Mouse (Mus musculus) natural killer cell, adult 2 months (primary cell): Measurements from ENCODE around the gene Kpna7.
"Not testable (repeated sequence)": the region's sequence is repeated elsewhere in the genome, so short reads cannot be mapped to it uniquely, and the experiment has no call there.

Experiments used
- DNase-seq, 2 experiments: peaks; one replicate each; pipeline ENCODE4 v3.0.0; 2022; ENCODE audit warnings: low spot score in 2 of 2

Kpna7 gene

DNA sequence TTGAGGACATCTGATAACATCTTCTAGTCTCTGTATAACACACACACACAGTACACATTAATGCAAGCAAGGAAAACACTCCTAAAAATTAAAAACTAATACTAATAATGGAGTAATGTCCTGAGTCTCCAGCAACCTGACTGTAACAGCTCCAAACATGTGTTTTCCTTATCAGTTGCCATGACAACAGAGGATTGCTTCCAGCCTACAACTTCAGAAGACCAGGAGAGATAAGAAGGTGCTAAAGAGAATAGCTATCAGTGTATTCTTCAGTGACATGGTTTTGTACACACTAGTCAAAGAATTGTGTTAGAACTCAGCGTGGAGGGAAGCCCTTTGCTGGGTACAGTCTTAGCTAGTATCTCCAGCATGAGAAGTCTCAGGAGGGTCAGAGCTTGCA, 63.1 kb downstream of the Kpna7 start:
- not testable (repeated sequence) for DNase-seq

DNA sequence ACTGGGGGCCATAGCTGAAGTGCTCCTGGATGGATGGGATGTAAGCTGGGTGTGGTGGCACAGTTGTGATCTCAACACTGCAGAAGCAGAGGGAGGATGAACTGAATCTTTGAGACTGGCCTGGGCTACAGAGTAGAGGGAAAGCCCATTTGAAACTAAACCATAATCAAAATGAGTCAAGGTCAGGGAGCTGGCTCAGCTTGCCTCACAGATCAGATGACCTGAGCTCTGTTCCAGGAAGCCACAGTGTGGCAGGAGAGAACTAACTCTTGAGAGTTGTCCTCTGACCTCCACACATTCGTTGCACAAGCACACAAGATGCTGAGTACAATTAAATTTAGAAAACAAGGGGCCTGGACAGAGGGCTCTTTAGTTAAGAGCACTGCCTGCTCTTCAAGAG, 63.6 kb downstream of the Kpna7 start:
- not testable (repeated sequence) for DNase-seq

DNA sequence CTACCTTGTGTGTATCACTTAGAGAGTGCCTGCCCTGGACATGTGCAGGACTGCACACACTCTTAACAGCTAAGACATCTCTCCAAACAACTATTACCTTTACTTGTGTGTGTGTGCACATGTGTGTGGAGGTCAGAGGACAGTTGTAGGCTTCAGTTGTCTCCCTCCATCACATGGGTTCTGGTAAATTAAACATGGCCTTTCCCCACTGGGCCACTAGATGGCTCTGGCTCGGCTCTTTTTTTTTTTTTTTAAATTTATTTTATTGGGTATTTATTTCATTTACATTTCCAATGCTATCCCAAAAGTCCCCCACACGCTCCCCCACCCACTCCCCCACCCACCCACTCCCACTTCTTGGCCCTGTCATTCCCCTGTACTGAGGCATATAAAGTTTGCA, 67.1 kb downstream of the Kpna7 start:
- not testable (repeated sequence) for DNase-seq

DNA sequence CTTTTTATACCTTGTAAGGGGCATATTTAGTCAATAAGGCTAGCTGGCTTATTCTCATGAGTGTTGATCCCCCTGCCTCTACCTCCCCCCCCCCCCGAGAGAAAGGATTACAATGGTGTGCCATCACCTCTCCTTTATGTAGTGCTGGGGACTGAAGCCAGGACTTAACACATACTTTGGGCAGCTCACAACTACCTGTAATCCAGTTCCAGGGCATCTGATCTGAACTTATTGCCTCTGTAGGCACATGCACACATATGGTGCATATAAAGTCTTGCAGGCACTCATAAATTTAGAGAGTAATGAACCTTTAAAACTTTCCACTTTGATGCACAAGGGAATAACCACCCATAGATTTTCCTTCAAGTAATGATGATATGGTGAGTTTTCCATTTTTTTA, 69.6 kb downstream of the Kpna7 start:
- no peak for DNase-seq

DNA sequence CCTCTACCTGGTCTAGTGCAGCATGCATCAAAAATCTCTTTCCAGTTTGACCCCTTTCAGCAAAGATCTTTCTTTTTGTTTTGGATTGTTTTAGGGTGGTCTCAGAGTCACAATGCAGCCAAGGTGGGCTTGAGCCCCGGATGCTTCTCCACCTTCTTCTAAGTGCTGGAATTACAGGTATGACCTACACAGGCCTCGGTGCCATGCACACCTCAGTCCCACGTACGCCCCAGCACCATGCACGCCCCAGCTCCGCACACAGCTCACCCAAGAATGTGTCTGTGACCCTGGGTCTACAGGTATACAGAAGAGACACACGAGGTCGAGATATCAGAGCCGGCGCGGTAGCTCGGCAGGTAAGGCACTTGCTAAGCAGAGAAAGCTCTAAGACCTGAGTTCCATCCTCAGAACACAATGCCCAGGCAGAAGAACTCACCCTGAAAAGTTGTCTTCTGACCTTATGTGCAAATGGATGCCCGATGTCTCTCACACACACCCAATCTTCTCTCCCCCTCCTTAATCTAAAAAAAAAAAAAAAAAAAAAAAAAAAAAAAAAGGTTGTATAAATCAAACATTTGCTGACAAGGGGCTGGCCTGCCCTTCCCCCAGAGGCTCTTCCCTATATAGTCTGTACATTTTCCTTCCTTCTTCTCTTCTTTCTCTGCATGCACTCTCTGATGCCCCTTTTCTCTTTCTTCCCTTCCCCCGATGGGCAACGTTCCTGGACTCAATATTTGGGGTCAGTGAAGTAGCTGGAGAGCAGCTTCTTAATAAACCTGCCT, 74.8 kb downstream of the Kpna7 start:
- no peak for DNase-seq

DNA sequence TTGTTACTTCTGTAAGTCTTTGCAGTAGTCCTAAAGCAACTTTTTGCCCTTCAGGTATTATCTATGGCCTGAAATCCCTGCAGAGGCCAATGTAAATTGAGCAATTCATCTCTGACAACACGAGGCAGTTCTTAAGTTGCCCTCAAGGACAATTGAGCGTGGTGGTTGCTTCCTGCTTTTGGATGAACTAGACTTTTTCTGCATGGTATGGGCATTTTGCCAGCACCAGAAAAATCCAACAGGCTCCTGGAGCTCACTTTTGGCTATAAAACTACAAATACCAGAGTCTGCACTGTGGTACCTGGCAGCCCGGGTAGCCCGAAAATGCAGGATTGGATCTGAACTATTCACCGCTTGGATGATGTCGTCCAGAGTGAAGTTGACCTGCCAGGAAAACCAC, 78.2 kb downstream of the Kpna7 start:
- DNase-seq, result no peak

DNA sequence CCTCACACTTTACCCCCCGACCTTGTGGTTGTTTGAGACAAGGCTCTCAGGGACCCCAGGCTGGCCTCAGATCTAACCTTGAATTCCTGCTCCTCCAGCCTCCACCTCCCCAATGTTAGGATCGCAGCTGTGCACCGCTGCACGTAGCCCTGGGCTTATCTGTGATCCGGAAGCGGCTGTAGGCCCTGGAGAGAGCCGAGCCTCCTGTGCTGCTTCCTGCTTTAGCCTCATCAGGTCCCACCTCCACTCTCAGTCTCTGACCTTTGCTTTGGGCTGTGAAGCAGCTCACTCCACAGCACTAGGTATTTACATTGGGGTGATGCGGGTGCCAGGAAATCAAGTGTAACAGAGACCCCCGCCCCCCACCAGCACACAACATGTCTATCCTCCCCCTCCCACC, 79.3 kb downstream of the Kpna7 start:
- no peak for DNase-seq

DNA sequence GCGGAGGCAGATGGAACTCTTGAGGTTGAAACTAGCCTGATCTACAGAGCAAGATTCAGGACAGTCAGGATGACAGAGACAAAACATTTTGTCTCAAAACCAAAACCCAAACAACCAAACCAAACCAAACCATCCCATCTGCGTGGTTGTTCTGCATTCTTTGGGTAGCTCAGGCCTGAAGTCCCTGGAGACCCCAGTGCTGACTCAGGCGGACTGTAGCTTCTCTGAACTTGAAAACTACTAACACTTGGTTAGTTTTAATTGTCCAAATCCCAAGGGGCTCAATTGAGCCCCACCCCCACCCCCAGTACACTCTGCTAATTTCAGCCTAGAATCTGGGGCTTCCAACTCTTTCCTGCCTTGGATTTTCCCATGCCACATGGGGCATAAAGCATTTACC, 80.5 kb downstream of the Kpna7 start:
- DNase-seq, result no peak

DNA sequence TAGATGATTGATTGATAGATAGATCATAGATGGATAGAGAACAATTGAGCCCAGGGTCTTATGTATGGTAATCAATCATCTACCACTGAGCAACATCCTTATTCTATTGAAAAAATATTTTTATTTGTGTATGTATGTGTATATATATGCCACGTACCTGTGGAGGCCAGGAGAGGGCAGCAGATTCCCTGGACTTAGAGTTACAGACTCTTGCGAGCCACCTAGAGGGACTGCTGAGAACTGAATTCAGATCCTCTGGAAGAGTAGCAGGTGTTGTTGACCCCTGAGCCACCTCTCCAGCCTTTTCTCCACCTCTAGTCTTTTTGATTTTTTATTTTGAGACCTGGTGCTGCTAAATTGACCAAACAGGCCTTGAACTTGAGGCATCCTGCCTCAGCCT, 85.3 kb downstream of the Kpna7 start:
- no peak for DNase-seq

DNA sequence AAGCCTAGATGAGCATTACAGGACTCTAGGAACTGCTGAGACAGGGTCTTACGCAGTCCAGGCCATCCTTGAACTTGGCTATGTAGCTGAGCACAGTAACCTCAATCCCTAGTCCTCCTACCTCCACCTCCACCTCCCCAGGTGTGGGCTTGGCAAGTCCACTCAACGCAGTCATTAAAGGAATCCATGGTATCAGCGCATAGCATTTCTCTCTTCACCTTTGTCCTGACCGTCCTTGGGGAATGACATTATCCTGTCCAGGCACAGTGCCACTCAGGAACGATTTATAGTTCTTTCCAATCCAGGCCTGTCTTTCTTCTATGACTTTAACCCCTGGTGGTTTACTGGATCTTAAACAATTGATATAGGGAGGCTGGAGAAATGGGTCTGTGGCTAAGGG, 93.3 kb downstream of the Kpna7 start:
- DNase-seq, result no peak

DNA sequence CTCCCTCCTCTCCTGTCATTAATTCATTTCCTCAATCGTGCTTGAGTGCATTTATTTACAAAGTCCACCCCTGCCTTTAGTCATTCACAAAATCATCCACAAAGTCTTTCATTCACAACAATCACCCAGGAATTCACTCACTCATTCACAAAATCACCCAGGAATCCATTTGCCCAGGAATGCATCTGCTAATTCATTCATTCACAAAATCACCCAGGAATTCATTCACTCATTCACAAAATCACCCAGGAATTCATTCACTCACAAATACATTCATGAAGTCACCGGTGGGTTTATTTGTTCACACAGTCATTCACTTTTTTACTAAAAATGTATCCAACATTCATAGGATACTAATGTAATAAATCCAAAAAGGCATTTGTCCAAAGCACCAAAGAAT, 93.8 kb downstream of the Kpna7 start:
- DNase-seq, result no peak

DNA sequence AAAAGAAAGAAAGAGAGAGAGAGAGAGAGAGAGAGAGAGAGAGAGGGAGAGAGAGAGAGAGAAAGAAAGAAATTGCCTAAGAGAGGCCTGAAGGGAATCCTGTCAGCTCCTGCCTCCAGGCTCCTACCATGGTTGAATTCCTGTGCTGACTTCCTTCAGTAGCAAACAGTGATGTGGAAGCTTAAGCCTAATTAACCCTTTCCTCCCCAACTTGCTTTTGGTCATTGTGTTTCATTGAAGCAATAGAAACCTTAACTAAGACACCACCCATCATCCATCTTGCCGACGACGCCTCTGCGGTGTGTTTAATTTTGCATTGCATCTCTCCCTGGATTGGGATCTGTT, 94.8 kb downstream of the Kpna7 start:
- DNase-seq, result no peak

DNA sequence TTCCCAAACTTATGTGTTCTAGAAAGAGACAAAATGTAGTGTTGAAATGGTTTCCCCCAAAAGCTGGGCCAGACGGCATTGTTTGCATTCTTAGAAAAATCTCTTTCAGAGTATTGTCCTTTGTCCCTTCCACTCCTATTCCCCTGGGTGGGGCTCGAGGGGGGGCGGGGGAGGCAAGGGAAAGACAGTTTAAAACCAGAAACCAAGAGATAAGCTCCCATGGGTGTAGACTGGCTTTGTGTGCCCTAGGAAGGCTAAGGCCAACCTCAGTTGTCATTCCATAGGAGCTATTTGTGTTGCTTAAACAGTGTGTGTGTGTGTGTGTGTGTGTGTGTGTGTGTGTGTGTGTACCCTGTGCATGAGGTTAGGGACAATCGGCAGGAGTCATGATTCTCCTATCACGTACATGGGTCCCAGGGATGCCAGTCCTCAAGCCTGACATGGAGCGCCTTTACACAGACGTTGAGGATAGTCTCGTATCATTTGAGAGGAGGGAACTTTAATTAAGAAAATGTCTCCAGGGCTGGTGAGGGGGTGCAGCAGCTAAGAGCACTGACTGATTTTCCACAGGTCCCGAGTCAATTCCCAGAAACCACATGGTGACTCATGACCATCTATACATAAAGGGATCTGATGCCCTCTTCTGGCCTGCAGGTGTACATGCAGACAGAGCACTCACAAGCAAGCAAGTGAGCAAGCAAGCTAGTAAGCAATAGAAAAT, 95.3 kb downstream of the Kpna7 start:
- DNase-seq, result no peak

DNA sequence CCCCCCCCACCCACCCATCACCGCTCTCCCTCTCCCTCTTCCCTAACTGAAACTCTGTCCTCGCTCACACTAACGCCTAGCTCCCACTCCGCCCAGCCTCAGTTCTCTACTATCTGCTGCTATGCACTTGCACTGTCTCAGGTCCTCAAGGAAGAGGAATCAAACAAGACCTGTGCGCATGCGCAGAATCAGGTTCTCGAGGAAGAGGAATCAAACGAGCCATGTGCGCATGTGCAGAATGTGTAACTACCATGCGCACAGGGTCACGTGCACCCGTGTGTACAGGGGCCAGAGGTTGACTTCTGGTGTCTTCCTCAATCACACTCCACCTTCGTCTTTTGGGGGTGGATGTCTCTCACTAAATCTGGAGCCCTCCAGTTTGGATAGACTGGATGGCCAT, 96.3 kb downstream of the Kpna7 start:
- DNase-seq, result no peak

DNA sequence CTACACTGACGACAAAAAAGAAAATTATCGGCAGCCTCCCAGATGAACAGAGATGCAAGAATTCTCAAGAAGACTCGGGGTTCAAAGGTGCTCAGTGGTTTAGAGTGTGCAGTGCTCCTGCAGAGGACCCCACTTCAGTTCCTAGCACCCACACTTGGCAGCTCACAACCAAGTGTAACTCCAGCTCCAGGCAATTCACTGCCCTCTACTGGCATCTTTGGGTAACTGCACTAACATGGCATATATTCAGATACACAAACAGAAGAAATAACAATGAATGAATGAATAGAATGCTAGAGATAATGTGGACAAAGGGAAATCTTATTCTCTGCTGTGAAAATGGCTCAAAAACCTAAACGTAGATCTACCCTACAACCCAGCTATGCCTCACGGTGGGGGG, 99.0 kb downstream of the Kpna7 start:
- DNase-seq, result no peak

DNA sequence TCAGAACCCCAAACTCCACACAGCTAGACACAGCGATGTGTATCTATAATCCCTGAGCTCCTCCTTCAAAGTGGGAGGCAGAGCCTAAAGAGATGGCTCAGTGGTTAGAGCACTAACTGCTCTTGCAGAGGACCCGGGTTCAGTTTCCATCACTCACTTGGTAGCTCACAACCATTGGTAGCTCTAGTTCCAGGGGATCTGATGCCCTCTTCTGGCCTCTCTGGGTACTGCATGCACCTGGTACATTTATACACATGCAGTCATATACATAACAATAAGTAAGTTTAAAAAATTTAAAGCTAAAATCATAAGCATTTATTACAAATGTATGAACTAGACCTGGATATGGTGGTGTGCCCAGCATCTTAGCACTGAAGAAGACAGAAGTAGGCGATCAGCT, 100.6 kb downstream of the Kpna7 start:
- DNase-seq, result no peak

DNA sequence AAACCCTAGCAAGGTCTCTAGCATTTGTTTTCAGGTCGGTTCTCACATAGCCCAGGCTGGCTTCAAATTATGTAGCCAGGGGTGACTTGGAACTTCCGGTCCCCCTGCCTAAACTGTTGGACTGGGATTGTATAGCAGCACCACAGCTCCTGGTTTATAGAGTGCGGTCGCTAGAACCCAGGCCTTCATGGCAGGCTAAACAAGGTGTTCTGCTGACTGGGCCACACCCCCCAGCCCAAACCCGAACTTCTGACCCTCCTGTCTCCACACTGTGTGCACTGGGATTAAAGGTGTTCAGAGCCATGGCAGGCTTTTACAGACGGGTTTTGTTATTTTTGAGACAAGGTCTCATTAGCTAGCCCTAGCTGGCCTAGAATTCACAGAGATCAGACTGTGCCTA, 104.7 kb downstream of the Kpna7 start:
- DNase-seq, result no peak

DNA sequence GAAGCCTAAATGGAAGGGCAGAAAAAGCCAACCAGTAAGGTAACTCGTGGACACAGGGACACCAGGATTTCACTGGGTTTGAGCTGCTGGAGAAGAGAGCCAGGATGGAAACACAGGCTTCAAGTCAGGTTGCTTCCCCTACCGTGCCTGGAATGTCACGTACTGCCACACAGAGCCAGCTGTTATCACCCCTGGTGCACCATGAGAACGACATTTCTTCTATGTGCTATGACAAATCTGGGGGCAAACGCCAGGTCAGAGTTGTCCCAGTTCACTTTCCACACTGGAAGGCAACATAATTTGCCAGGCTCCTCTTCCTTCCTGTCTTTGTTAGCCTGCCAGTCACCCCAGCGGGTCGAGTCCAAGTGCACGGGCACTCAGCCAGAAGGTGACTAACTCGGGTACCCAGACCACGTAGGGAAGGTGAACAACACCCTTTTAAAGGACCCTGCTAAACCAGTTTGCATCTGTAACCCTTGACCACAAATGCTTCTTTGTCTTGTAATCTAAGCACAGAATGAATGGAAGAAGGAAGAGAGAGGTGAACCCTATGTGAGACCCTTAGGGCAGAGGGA, 105.2 kb downstream of the Kpna7 start:
- DNase-seq, result no peak

DNA sequence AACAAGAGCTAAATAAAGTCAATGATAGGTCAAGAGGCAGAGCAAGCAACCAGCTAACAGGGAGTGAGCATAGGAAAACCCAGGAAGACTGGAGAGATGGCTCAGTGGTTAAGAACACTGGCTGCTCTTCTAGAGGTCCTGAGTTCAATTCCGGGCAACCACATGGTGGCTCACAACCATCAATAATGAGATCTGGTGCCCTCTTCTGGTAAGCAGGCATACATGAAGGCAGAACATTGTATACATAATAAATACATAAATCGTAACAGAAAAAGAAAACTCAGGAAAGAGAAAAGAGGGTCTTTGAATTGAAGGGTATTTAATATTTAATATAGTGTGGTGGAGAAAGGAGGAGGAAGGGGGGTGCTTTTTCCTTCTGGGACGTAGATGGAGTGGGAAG, 112.6 kb downstream of the Kpna7 start:
- DNase-seq, result no peak

DNA sequence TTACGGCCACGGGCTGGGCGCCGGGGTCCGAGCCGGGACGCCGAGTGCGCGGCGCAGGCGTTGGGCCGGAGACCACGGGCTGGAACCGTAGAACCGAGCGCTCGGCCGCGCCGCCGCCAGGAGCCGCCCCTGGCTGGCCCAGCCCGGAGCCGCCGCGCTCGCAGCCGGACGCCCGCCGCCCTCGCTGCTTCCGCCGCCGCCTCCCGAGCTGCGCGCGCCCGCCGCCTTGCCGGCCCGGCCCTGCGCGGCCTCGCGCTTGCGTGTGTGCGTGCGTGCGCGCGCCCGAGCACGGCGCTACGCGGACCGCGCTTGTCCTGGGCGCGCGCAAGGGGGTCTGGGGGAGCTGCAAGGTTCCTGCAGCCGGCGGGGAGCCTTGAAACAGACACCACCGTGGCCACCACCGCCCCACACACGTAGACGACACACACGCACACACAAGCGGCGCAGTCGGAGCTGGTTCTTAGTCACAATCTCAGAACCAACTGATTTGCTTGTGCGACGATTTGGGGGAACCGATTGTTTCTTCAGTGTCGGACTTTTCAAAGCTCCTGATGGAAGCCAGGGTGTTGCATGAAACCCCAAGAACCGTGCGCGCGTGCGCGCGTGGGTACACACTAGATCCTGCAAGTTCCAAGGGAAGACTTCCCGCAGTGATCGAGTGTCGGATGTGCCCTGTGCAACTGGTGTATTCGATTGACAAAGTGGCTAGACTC, 118.0 kb downstream of the Kpna7 start, which contains the start of gene Smurf1:
Gene Smurf1 (minus strand): TSS at position 209 of the 713 bp plus-strand sequence.
- peak; percentile 59 to 77 for DNase-seq

DNA sequence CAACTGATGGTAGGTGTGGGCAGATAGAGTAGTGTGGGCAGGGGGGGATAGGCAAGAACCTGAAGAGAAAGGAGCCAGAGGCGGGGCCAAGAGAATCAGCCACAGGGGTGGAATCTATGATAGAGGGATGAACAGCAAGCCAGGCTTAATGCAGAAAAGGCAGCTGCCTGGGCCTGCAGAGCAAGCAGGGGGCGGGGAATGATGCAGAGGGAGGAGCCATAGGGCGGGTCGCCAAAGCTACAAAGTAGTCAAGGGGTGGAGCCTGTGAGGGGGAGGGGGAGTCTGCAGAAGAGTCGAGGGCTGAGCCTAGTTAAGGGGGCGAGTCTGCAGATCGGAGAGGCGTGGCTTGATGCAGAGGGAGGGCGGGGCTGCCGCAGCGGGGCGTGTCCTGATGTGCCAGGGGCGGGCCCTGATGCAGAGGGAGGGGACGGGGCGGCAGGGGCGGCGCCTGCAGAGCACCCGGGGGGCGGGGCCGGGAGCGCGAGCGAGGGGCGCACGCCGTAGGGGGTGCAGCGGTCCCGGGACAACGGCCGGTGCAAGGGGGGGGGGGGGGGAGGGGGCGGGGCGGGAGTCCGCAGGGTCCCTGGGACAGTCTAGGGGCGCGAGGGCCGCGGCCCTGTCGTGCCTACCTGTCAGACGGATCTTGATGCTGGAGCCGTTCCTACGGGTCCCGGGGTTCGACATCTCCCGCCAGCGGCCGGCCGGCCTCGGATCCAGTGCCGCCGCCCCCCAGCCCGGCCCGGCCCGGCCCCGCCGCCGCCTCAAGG, 118.8 kb downstream of the Kpna7 start:
- DNase-seq, result peak; percentile 85 to 92

DNA sequence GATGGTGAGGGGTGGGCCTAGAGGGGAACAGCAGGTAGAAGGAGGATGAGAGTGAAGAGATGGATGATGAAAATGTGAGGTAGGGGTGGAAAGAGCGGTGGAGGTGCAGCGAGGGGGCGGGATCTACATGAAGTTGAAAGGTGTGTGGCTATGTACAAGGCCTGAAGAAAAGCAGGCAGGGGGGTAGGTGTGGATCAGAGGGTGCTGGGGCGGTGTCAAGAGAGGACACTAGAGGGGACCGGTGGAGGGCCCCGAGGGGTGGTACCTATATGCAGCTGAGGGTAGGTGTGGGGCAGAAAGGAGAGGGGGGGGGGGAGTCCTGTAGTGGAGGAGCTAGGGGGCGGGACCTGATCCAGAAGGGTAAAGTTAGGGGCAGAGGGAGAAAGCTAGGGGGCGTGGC, 119.4 kb downstream of the Kpna7 start:
- no peak for DNase-seq
